Mouse (Mus musculus): ENCODE results near the gene Nanos3.

Gene Nanos3

GRCm38 (mm10) chr8:84201545-84202245 lies 16.7 kb upstream of the Nanos3 start:
- peak; percentile 84 for DNase-seq (ENCODE audit: low read depth)

- peak; percentile 67 for DNase-seq (ENCODE audit: low read depth)
Measured at GRCm38 (mm10) chr8:84200652-84201544, 15.9 kb upstream of the Nanos3 start.

GRCm38 (mm10) chr8:84200126-84200555 lies 15.1 kb upstream of the Nanos3 start:
- DNase-seq (ENCODE audit: low read depth), result no peak

GRCm38 (mm10) chr8:84199348-84200125 lies 14.5 kb upstream of the Nanos3 start:
- DNase-seq (ENCODE audit: low read depth), result no peak

DNA sequence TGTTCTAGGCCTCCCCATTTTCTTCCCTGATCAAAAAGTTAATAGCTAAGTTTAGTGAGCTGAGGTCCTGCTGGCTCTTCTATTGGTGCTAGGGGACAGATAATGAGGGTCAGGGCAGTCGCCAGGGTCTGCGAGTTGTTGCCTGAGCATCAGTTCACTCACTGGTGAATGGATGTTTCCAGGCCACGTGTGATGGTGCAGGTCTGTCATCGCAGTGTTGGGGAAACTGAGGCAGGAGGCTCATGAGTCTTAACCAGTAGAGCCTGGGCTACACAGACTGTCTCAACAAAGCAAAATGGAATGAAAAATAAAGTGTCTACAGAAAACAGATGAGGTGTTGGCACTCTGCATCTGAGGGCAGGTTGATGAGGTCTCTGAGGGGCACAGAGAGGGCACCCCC lies 13.9 kb upstream of the Nanos3 start:
- no peak for DNase-seq (ENCODE audit: low read depth)

DNA sequence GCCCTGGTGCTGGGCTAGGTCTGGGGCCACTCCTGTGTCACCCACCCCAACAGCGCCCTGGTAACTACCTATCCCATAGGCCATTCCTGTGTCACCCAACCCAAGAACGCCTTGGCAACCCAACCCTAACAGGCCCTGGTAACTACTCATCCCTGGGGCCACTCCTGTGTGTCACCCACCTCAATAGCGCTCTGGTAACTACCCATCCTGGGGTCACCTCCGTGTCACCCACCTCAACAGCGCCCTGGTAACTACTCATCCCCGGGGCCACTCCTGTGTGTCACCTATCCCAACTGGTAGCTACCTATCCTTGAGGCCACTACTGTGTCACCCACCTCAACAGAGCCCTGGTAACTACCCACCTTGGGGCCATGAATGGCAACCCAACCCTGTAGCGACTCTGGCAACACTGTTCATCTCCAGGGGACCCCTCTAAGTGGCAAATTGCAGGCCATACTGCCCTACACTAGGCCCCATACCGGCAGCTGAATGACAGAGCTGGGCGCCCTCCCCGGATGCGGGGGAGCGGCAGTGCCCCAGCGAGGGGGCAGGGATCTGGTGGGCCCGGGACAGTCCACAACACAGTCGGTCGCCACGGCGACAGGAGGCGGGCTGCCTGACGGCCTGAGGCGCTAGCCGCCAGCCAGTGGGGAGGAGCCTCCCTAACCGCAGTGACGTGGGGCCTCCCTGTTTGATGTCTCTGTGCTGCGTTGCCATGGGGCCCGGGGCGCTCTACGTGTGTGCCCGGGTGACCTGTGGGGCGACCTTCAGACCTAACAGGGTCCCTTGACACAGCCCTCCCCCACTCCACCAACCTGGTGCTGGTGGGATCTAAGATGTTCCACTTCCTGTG lies 13.1 kb upstream of the Nanos3 start:
- DNase-seq (ENCODE audit: low read depth), result peak; percentile 89

- DNase-seq (ENCODE audit: low read depth), result no peak
Measured at GRCm38 (mm10) chr8:84197141-84197921, 12.3 kb upstream of the Nanos3 start.

GRCm38 (mm10) chr8:84194224-84194743 lies 9.3 kb upstream of the Nanos3 start:
- DNase-seq (ENCODE audit: low read depth), result no peak

GRCm38 (mm10) chr8:84193566-84193965 lies 8.5 kb upstream of the Nanos3 start:
- peak; percentile 74 for DNase-seq (ENCODE audit: low read depth)

DNA sequence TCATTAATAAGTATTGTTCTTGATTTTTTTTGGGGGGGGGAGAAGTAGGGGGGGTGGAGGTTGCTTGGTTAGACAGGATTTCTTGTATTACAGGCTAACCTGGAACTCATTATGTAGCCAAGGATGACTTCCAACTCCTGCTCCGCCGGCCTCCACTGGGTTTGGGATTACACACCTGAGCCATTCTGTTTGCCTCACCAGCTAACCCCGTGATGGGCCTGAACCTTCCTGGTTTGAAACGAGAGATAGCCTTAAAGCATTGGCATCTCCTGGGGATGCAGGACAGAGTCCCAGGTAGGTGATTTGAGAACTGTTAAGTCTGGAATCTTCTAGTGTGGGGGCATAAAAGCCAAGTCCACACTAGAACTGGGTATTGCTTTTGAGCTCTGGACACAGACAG lies 8.1 kb upstream of the Nanos3 start:
- DNase-seq (ENCODE audit: low read depth), result no peak

DNA sequence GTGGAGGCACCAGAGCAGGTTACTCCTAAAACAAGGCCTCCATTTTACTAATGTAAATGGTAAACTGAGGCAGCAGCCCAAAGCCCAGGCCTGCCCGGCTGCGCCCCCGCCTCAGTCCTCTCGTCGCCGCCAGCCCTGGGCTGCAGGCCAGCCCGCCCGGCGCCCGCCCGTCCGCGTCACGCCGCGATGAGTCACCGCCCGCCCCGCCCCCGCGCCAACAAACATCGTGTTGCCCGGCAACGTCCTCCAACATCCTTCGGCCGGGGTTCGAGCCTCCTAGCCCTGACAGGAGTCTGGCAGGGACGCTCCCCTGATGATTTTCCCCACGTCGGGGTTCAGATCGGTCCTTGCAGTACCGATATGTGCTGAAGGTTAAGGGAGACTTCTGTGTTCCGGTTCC lies 7.5 kb upstream of the Nanos3 start:
- DNase-seq (ENCODE audit: low read depth), result peak; percentile 78

- DNase-seq (ENCODE audit: low read depth), result peak; percentile 95
Measured at GRCm38 (mm10) chr8:84192023-84192422, 7.0 kb upstream of the Nanos3 start.

DNA sequence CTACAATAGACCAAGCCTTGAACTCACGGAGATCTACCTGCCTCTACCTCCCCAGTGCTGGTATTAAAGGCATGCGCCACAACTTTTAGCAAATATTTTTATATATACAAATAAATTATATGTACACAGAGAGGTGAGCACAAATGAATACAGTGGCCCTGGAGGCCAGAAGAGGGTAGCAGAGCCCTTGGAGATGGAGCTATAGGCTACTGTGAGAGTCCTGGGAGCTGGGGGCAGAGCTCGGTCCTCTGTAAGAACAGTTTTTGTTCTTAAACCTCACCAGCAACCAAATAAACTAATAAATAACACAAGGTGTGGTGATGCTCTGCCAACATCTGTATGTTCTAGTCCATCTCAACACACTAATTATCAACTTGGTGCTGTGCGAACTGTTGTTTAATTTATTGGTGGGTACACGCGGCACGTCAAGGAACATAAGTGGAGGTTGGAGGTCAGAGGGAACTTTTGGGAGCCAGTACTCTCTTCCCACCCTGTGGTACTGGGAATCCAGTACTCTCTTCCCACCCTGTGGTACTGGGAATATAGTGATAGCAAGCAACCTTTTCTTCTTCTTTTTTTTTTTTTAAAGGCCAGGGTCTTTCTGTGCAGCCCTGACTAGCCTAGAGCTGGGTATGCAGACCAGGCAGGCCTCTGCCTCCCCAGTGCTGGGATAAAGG lies 5.3 kb upstream of the Nanos3 start:
- DNase-seq (ENCODE audit: low read depth), result peak; percentile 78

GRCm38 (mm10) chr8:84189603-84190002 lies 4.6 kb upstream of the Nanos3 start:
- DNase-seq (ENCODE audit: low read depth), result no peak

- no peak for DNase-seq (ENCODE audit: low read depth)
Measured at GRCm38 (mm10) chr8:84188671-84189070, 3.7 kb upstream of the Nanos3 start.

GRCm38 (mm10) chr8:84187065-84187755 lies 2.2 kb upstream of the Nanos3 start:
- DNase-seq (ENCODE audit: low read depth), result peak; percentile 84

DNA sequence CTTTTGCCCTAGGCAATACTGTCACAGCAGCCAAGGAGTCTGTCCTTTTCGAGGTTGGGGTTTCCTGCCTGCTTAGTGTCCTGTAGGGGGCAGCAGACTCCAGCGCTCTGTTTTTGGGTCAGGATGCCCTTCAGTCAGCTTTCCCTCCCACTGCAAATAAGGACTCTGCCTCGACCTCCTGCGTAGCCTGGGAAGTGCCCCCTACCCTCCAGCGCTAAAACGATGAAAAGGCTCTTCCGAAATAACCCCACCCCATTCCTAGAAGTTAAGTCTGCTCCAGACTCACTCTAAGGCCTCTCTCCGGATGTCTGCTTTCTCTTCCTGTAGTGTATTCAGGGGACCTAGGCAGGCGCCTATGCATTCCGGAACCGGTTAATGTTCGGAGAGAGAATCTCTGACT lies 1.5 kb upstream of the Nanos3 start:
- peak; percentile 85 for DNase-seq (ENCODE audit: low read depth)

- DNase-seq (ENCODE audit: low read depth), result no peak
Measured at GRCm38 (mm10) chr8:84184085-84185043, 653 bp downstream of the Nanos3 start.
